Mouse (Mus musculus) ovary, adult 18-20 months (tissue): ENCODE results near the gene Fbxo33.
A peak's percentile ranks its signal among the peaks of the same experiment; 100 is the strongest.
"Not testable (repeated sequence)": the region's sequence is repeated elsewhere in the genome, so short reads cannot be mapped to it uniquely, and the experiment has no call there.

Source experiments
- DNase-seq: peaks from one replicate; pipeline ENCODE4 v3.0.0; 2022; ENCODE audit warnings: low spot score, mixed read lengths

The Fbxo33 gene

DNA sequence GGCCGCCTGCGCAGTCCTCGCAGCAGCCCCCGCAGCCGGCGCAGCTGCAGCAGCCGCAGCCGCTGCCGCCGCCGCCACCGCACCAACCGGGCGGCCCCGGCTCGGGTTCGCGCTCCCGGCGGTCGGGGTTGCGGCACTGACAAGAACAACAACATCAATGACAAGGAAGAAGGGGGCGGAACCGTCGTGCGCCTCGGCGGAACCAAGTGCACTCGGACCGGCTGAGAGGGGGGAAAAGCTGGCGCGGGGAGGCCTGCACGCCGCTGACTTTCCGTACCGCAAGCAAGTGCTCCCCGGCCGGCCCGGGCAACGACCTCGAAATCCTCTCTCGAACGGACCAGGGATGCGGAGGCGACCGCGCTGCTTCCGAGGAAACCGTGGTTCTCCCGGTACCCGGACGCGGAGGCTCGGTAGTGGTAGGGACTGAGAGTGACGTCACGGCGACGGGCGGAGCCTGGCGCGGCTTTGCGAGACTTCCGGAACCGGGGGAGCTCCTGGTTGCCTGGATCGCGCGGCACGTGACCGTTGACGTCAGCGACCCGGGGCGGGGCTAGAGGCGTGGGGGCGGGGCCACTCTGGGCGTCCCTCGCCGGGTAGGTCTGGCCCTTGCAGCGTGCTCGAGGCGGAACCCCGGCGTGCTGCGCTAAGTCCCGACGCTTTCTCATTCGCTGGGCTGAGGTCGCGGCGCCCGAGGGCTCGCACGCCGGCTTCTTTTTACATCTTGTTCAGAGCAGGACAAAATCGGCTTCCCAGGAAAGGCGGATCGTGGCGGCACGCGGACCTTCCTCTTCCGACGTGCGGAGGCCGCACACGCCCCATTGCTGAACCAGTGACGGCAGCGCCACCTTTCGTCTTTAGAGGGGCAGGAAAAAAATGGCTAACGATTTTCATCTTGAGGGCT lies at the start of gene Fbxo33:
TSS of gene Fbxo33 (minus strand) at position 401 of the 901 bp plus-strand sequence.
- DNase-seq = peak; percentile 94

GRCm38 (mm10) chr12:59265942-59266231 lies 46.4 kb upstream of the Fbxo33 start:
- no peak for DNase-seq

GRCm38 (mm10) chr12:59265207-59265941 lies 45.8 kb upstream of the Fbxo33 start:
- no peak for DNase-seq

DNA sequence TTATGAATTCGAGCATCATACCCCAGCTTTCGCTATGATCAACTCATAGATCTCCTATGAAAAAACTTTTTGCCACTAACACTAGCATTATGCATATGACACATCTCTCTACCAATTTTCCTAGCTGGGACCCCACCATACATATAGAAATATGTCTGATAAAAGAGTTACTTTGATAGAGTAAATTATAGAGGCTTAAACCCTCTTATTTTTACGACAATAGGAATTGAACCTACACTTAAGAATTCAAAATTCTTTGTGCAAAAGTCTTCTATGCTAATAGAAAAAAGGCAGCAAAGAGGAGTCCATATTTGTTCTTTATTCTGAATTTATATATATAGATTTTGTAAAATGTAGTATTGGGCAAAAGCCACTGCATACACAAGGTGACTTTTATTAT lies 43.3 kb upstream of the Fbxo33 start:
- DNase-seq = no peak

DNA sequence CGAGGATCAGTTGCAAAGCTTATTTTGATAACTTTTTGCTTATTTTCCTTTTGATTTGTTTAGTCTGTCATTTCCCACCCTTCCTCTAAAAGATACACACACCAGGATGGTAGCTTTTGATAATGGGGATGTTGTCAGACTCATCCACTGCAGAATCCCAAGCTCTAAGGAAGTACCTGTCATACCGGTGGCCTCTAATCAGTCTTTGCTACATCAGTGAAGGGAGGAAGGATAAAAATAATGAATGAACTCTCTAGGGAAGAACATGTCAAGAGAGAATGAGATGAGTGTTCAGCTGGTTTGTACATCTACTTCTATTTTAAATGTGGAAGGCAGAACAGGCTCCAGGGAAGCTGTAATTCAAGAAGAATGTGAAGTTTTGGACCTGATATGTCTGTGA lies 41.3 kb upstream of the Fbxo33 start:
- DNase-seq = no peak

GRCm38 (mm10) chr12:59260362-59260761 lies 40.8 kb upstream of the Fbxo33 start:
- DNase-seq = no peak

DNA sequence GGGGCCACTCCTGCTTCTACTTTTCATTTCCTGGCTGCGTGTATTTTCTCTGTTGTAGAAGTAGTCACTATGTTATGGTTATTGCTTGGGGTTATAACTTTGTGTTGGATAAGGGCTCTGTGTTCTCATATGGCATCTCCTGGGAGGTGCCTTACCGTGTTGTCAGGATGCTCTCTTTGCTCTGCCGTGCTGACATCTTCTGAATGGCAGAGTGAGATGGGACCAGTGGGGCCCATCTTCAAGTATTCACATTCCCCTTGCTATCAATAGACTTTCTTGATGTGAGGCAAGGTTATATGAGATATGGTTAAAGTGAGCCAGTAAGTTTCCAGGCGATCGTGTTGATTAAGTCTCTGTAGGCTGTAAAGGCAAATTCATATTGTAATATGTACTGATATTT lies 39.5 kb upstream of the Fbxo33 start:
- DNase-seq = no peak

DNA sequence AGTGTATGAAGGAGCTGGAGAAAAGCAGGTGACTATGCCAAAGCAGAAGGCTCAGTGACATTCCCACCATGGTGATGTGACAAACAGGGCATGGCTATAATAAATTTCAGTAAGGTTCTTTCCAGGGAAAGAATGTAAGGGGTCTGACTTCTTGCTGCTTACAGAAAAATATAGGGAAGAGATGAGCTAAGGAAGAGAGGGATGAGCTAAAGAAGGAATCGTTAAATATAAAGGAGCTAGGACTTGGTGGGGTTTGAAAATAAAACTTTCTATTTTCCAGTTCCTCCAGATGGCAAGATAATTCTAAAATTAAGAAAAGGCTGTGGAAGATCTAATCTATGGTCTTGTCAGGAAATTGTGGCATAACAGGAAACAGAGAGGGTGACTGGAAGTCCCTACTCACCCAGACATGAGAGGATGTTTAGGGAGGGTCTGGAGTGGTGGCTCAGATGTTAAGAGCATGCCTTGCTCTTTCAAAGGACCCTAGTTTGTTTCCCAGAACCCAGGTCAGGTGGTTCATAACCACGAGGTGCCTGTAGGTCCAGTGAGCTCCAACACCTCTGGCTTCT lies 30.8 kb upstream of the Fbxo33 start:
- DNase-seq = no peak

DNA sequence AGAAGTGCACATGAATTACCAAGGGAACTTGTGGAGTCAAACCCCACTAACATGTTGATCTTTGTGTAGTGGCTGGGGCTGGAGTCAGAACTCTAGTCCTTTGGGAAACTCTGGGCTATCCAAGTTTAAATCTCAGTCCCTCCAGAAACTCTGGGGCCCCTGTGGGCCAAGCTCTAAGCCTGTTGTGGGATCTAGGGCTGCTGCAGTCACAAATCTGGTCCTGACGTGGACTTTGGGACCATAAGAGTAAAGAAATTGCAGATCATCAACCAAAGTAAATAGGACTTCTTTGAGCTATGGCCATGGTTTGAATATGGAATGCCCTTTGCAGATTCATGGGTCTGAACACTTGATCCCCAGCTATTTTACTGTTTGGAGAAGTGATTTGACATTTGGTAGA lies 29.4 kb upstream of the Fbxo33 start:
- DNase-seq = no peak

GRCm38 (mm10) chr12:59241031-59241430 lies 21.5 kb upstream of the Fbxo33 start:
- not testable (repeated sequence) for DNase-seq

GRCm38 (mm10) chr12:59238434-59238833 lies 18.9 kb upstream of the Fbxo33 start:
- DNase-seq = no peak

DNA sequence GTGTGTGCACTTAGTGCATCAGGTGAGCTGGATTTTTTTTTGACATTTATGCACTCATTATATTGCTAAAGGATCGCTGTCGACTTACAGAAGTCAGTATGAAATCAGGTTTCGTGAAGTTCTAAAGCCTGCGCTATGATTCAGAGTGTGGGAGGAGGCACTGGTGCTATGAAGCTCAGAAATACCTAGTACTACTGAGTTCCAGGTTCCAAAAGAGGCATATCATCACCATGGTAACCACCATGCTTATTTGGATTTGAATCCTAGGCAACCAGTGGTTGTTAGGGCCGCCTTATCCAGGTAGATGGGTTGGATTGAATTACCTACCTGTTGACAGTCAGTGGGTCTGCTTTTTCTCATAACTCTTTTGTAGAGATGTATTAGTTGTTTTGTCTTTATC lies 8.9 kb upstream of the Fbxo33 start:
- DNase-seq = no peak

DNA sequence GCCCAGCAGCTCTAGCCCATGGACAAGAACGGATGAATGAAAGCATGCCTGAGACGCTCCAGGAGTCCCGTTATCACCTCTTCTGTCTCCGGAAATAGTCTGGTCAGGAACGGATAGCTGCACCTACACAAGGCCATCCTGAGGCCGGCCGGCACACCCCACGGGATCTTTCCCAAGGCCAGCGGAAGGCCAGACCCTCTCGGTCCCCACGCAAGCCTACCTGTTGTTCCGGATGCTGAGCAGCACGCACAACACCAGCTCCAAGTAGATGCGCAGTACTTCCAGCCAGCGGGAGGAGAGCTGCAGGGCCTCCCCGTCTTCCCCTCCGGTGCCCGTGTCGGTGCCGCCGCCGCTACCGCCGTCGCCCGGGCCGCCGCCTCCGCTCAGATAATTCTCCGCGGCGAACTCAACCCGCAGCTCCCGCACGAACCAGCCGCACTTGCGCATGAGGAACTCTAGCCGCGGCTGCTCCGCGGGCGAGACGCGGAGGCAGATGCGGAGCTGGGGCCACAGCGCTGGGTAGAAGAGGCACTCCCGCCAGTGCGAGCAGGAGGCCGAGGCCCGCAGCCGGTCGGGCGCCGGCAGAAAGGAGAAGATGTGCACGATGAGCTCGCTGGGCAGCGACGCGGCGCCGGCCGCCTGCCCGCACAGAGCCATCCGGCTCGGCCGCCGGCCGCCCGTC lies 744 bp downstream of the Fbxo33 start:
- DNase-seq = peak; percentile 6

DNA sequence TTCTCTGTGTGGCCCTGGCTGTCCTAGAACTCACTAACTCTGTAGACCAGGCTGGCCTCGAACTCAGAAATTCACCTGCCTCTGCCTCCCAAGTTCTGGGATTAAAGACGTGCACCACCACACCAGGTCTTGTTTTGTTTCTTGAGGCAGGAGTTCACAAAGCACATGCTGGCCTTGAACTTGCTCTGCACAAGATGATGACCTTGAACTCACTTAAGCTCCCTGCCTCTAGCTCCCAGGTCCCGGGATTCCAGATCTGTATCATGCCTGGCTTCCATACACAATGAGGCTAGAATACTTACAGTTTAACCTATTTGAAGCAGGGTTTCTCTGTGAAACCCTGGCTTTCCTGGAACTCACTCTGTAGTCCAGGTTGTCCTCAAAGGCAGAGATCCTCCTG lies 2.2 kb downstream of the Fbxo33 start:
- no peak for DNase-seq

DNA sequence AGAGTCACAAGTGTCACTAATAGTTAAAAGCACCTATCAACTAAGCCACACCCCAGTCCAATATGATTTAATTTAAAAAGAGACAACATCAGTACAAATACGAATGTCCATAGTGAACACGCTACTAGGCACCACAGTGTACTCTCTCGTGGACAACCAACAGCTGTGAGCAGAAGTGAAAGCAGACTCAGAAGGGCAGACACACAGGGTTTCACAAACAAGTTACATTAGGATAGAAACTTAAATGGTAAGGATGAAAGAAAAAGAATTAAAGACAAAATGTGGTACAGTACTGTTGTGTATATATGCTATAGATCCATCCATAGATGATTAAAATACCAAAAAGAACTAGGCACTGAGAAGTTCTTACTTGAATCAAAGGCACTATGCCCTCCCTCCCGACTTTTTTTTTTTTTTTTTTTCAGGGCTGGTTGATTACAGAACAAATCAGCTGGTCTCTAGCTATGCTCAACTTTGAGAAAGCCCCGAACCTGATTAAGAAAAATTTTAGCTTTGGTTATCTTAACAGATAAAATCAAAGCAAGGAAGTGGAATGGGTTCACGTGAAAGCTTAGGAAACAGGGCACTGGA lies 2.8 kb downstream of the Fbxo33 start:
- no peak for DNase-seq

- no peak for DNase-seq
These were observed 3.3 kb downstream of the Fbxo33 start for GRCm38 (mm10) chr12:59216176-59216575.

DNA sequence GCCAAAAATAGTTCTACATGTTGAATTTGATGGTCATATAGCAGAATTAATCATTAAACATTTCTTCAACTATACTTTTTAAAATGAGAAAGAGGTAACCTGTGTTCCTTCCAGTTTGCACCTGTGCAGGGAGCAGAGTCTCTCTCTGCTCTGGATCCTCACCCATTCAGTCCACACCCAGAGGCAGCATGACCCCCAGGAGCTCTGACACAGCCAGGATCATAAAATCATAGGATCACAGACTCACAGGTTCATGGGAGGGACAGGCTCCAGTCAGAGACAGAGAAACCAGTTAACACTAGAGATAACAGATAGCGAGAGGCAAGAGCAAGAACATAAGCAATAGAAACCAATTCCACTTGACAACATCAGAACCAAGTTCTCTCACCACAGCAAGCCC lies 11.7 kb downstream of the Fbxo33 start:
- DNase-seq = no peak

DNA sequence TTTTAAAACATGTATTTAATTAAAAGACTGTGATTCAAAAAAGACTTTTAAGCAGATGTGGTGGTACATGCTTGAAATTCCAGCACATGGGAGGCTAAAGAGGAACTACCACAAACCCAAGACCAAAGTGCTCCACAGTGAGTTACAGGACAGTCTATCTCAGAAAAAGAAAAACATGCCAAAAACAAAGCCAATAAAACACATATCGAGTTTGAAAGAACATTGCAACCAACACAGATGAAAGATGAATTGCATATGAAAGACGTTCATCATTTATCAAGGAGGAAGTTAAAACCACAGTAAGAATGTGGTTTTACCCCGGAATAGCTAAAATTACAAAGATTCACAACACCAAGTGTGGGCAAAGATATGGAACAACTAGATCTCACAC lies 12.5 kb downstream of the Fbxo33 start:
- DNase-seq = no peak

DNA sequence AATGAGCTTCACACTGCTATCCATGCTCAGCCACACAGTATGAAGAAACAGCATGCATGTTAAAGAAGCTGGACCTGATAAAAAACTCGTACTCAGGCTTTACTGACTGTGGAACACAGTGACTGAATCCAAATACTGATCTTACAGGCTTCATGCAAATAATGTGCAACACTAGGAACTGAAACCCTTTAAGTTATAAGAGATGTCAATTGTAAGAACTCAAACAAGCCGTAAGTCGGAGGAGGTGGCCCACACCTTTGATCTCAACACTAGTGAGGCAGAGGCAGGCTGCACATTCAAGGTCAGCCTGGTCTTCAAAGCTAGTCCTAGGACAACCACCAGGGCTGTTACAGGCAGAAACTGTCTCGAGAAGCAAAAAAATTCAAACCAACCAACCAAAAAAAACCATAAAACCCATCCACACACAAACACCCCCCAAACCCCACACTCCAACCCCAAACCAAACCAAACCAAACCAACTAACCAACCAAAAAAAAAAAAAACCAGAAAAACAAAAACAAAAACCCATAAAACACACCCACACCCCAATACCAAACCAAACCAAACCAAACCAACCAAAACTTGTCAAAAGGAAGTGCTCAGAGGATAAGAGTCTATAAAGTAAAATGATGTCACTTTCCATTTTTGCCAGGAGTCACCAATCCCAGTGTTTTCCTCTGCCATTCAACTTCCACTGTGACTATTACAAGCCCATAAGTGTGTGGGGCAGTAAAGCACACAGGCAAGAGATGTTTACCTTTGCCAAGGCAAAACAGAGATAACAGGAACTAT lies 13.1 kb downstream of the Fbxo33 start:
- DNase-seq = no peak

GRCm38 (mm10) chr12:59205571-59205970 lies 14.0 kb downstream of the Fbxo33 start:
- DNase-seq = no peak

GRCm38 (mm10) chr12:59199361-59199760 lies 20.2 kb downstream of the Fbxo33 start:
- DNase-seq = no peak
